Mouse (Mus musculus) ES-Bruce4 (cell line): Measurements from ENCODE around the gene Elovl6.

ENCODE experiments used
- CTCF ChIP-seq: IDR thresholded peaks from one replicate; pipeline ENCODE4 v1.8.1; 2011; ENCODE audit warnings: low read depth, low read length
- EP300 ChIP-seq: IDR thresholded peaks from 2 replicates; pipeline ENCODE4 v1.6.1; 2011; ENCODE audit warnings: low read depth, low read length; ENCODE audit not compliant: insufficient read depth
- POLR2A ChIP-seq: IDR thresholded peaks from one replicate; pipeline ENCODE4 v1.8.1; 2011; ENCODE audit warnings: low read length; ENCODE audit not compliant: insufficient read depth

GRCm38 (mm10) chr3:129593735-129594134 is 61.6 kb downstream of the Elovl6 start:
- TF ChIP-seq CTCF (no peak), POLR2A (no peak), EP300 (no peak)
